Mouse (Mus musculus) erythroblast, embryonic 14.5 days (primary cell): ENCODE data around the gene Crtc1. TPM values are rescaled to one million over a fixed set of nuclear protein-coding genes. Genes with fewer than 3 reads are reported as not detected.
A peak's percentile ranks its signal among the peaks of the same experiment; 100 is the strongest.

Experiments used
- H3K27me3 ChIP-seq: 2 replicates; pipeline ENCODE4 v1.6.1; 2012; ENCODE audit warnings: inconsistent platforms; ENCODE audit not compliant: control insufficient read depth
- H3K36me3 ChIP-seq: 2 replicates; pipeline ENCODE4 v1.6.1; 2012; ENCODE audit warnings: mild to moderate bottlenecking, inconsistent platforms; ENCODE audit not compliant: control insufficient read depth
- H3K4me1 ChIP-seq: 2 replicates; pipeline ENCODE4 v1.6.1; 2012; ENCODE audit warnings: inconsistent platforms; ENCODE audit not compliant: control insufficient read depth
- H3K4me3 ChIP-seq: replicated peaks from 2 replicates; pipeline ENCODE3; 2012; ENCODE audit warnings: moderate library complexity, mild to moderate bottlenecking, inconsistent platforms
- H3K9me3 ChIP-seq: 2 replicates; pipeline ENCODE4 v1.6.1; 2012; ENCODE audit warnings: low read length, inconsistent platforms, mixed read lengths; ENCODE audit not compliant: control insufficient read depth
- GATA1 ChIP-seq: IDR thresholded peaks from 2 replicates; pipeline ENCODE4 v1.6.1; 2012; ENCODE audit warnings: low read length, inconsistent platforms, mixed read lengths
- TAL1 ChIP-seq: IDR thresholded peaks from 3 replicates; pipeline ENCODE4 v1.6.1; 2012; ENCODE audit warnings: low read length, inconsistent platforms, mixed read lengths
- polyA plus RNA-seq: library from polyadenylated mRNA; stranded (reverse); fragments of >175 nt; gene quantifications from 2 replicates; pipeline ENCODE4 v1.2.3, GENCODE M21; 2012

Gene Crtc1
- polyA plus RNA-seq, 1 experiment = 1.8 TPM

DNA sequence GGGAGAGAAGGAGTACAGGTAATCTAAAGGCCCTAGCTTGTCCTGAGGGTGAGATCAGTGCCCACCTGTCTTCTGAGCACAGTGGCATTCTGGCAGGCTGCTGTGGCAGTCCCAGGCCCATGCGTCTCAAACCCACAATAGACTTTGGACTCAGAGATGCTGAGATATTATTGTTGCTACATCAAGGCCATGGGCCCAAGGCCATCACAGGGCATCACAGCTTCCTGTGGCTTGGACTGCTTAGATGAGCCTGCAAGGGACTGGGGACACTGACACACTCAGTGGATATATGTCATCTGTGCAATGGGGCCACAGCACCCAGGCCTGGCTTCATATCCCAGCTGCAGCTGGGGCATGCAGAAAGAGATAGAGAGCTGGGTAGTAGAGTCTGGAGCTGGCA, 17.6 kb upstream of the Crtc1 start:
- peaks cover 41% of the 10 kb centered on the region for H3K4me1 ChIP-seq
- no peak overlapping the region for H3K4me3 ChIP-seq
- peaks cover 4% of the 10 kb centered on the region; the same call in 1 of the 2 replicates for H3K27me3 ChIP-seq
- peaks cover 32% of the 10 kb centered on the region for H3K36me3 ChIP-seq
- H3K9me3 ChIP-seq = peaks cover 13% of the 10 kb centered on the region
- TF ChIP-seq TAL1 (no peak), GATA1 (no peak)

DNA sequence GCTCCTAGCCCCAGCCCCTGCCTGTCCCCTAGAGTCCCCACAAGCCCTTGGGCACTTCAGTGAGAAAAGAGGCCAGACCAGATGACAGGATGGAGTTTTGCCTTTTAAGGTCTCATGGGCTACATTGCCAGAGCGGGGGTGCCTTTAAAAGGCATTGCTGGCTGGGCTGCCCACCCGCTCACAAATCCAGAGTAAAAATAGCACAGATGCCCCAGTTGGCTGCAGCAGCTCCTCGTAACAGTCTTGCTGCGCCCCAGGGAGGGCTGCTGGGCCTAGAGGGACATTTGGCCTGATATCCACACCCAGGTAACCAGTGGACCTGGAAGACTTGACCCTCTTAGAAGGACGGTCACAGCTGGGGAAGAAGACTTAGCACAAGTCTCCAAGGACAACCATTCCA, 14.5 kb upstream of the Crtc1 start:
- peaks cover 6% of the 10 kb centered on the region; the same call in 1 of the 2 replicates for H3K27me3 ChIP-seq
- H3K4me1 ChIP-seq = peaks cover 49% of the 10 kb centered on the region
- peaks cover 43% of the 10 kb centered on the region for H3K36me3 ChIP-seq
- no peak for TF ChIP-seq TAL1
- TF ChIP-seq GATA1 = no peak
- H3K4me3 ChIP-seq = no peak overlapping the region
- peaks cover 7% of the 10 kb centered on the region for H3K9me3 ChIP-seq

DNA sequence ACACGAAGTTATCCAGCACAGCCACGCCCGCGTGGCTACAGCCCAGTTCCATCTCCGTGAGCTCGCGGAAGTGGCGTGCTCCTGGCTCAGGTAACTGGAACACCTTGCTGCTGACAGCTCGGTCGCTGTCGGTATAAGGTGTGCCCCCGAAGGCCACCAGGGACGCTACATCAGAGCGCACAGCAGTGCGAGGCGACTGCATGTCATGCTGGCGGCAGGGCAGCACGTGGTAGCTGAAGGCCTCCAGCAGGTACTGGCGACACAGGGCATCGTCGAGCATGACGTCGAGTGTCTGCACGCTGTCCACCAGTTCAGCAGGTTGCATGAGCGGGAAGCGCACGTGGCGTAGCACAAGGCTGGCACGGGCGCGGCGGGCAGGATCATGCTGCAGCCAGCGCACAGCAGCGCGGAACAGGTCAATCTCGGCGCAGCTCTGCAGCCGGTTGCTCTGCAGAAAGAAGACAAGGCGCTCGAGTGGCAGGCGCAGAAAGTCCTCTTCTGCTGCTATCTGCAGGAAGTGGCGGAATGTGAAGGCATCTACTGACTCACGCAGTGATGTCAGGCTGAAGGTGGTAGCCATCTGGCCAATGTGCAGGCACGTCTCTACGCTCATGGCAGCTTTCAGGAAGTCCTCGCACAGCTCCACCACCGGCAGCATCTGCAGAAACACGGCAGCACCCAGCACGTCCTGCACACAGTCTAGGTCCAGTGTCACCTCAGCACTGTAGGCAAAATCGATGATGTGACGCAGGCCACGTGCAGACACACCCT, 13.0 kb upstream of the Crtc1 start:
- Histone ChIP-seq H3K4me1 (peaks cover 45% of the 10 kb centered on the region), H3K27me3 (peaks cover 9% of the 10 kb centered on the region; the same call in 1 of the 2 replicates), H3K36me3 (peaks cover 39% of the 10 kb centered on the region), H3K4me3 (no peak overlapping the region), H3K9me3 (peaks cover 7% of the 10 kb centered on the region)
- TF ChIP-seq GATA1 = no peak
- no peak for TF ChIP-seq TAL1

DNA sequence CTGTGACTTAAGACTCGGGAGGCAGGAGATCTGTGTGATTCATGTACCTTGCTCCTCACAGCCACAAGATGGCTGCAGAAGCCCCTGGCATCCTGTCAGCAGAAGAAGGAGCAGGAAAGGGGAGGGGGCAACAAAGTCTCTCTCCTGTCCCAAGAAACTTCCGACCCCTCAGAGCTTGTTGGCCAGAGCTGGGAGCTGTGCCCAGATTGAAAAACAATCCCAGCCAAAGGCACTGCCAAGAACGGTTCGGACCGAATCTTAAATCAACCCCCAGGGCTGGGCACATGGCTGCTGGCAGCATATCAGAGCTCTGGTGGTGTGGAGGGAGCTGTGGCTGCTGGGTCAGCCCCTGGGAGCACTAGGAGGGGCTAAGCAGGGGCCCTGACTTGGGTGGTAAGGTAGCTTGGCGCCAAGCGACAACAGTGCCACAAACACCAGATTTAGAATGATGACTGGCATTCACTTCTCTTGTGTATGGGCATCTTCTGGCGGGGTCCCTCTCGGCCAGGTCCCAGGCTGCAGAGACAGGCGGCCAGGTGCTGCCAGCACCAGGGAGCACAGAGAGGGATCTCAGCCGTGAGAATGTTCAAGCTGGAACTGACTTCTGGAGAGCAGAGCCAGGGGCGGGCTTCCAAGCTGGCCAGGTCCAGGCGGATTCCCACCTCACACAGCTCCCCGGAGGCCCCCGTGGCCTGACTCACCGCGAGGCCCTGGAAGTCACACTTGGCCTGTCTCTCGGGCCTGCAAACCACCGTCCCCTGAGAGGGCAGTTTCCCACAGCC, 8.5 kb upstream of the Crtc1 start:
- Histone ChIP-seq H3K4me1 (peaks cover 51% of the 10 kb centered on the region), H3K4me3 (no peak overlapping the region), H3K36me3 (peaks cover 35% of the 10 kb centered on the region), H3K9me3 (peaks cover 7% of the 10 kb centered on the region), H3K27me3 (peaks cover 17% of the 10 kb centered on the region)
- TF ChIP-seq TAL1 (no peak), GATA1 (no peak)

DNA sequence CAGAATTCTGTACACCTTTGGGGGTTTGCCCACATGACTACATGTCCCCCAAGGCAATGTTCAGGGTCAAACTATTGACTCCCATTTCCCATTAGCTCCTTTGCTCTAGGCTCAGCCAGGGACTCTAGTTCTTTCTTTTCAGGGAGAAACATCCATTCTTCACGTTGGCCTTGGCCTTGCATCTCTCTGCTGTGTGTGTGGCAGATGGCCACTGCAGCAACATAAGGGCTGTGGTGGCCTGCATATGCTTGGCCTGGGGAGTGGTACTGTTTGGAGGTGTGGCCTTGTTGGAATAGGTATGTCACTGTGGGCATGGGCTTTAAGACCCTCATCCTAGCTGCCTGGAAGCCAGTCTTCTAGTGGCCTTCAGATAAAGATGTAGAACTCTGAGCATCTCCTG, 6.6 kb upstream of the Crtc1 start:
- Histone ChIP-seq H3K9me3 (no peaks in the 10 kb centered on the region), H3K4me1 (peaks cover 61% of the 10 kb centered on the region), H3K36me3 (peaks cover 17% of the 10 kb centered on the region), H3K27me3 (peaks cover 12% of the 10 kb centered on the region), H3K4me3 (no peak overlapping the region)
- TF ChIP-seq GATA1 (no peak), TAL1 (no peak)

DNA sequence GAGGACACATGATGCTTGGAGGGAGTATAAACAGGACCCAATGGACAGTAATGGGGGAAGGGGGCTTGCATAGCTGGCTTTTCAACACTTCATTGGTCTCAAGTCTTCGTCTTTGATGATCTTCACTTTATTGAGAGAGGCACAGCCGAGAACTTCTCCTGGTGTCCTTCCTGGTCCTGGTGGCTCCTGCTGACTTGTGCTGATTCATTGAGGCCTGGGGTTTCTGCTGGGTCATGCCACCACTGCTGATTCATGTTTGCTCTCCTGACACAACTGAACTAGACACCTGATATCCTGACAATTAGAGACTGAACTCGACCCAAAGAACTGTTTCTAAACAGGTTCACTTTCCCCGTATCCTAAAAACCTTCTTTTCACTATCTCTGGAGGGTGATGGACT, 3.9 kb upstream of the Crtc1 start:
- peak overlapping the region; percentile 29 for H3K4me3 ChIP-seq
- H3K4me1 ChIP-seq = peaks cover 69% of the 10 kb centered on the region
- no peaks in the 10 kb centered on the region for H3K9me3 ChIP-seq
- peaks cover 12% of the 10 kb centered on the region for H3K27me3 ChIP-seq
- no peaks in the 10 kb centered on the region; the same call in 1 of the 2 replicates for H3K36me3 ChIP-seq
- TF ChIP-seq TAL1 = no peak
- no peak for TF ChIP-seq GATA1

DNA sequence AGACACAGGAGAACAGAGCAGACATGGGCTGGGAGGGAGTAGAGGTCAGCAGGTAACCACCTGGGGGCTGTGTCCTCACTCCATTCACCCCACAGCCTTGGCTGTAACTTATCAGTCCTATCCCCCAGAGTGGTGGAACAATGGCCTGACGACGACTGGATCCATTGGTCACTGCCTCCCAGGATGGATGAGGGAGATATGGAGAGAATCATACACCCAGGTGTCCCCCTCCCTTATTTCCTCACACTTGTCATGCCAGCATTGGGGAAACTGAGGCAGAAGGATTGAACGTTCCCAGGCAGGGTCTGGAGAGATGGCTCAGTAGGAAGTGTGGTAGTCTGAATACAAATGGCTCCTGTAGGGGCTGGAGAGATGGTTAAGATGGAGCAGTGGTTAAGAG, 2.2 kb upstream of the Crtc1 start:
- Histone ChIP-seq H3K36me3 (no peaks in the 10 kb centered on the region; the same call in 1 of the 2 replicates), H3K4me1 (peaks cover 80% of the 10 kb centered on the region), H3K4me3 (no peak overlapping the region), H3K27me3 (peaks cover 4% of the 10 kb centered on the region), H3K9me3 (no peaks in the 10 kb centered on the region)
- no peak for TF ChIP-seq GATA1
- no peak for TF ChIP-seq TAL1

DNA sequence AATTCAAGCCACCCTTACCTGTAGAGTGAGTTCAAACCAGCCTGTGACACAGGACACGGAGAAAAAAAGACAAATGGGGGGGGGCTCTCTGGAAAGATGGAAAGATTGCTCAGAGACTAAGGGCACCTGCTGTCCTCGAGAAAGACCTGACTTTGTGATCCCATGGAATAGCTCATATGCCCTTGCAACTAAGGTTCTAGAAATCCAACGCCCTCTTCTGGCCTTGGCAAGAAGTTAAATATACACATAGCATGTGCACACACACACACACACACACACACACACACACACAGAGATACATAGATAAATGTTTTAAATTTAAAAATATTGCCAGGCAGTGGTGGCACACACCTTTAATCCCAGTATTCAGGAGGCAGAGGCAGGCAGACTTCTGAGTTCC, 867 bp upstream of the Crtc1 start:
- TF ChIP-seq GATA1 = no peak
- no peak for TF ChIP-seq TAL1
- Histone ChIP-seq H3K4me3 (peak overlapping the region; percentile 67), H3K36me3 (peaks cover 6% of the 10 kb centered on the region), H3K4me1 (peaks cover 85% of the 10 kb centered on the region), H3K27me3 (no peaks in the 10 kb centered on the region; the same call in 1 of the 2 replicates), H3K9me3 (no peaks in the 10 kb centered on the region)

DNA sequence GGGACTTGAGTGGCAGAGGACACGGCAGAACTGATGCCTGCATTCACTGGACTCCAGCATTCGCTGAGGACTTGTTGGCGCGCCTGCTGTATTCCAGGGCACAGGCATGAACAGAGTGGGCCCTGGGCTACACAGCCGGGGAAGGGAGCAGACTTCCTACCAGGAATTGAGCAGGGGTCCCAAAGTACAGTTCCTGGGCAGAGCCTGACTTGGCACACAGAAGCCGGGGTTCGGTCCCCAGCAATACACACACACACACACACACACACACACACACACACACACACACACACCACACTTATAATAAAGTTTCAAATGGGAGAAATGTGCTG, 435 bp upstream of the Crtc1 start:
- H3K4me1 ChIP-seq = peaks cover 83% of the 10 kb centered on the region
- peak overlapping the region; percentile 67 for H3K4me3 ChIP-seq
- H3K36me3 ChIP-seq = peaks cover 7% of the 10 kb centered on the region
- no peaks in the 10 kb centered on the region; the same call in 1 of the 2 replicates for H3K27me3 ChIP-seq
- no peaks in the 10 kb centered on the region for H3K9me3 ChIP-seq
- TF ChIP-seq TAL1 (no peak), GATA1 (no peak)
